Mouse (Mus musculus) testis, postnatal 14 days (tissue): ENCODE measurements around the gene Rapgef3.

Source experiments
- DNase-seq: peaks from one replicate; pipeline ENCODE4 v3.0.0; 2021; ENCODE audit warnings: low spot score

The Rapgef3 gene

DNA sequence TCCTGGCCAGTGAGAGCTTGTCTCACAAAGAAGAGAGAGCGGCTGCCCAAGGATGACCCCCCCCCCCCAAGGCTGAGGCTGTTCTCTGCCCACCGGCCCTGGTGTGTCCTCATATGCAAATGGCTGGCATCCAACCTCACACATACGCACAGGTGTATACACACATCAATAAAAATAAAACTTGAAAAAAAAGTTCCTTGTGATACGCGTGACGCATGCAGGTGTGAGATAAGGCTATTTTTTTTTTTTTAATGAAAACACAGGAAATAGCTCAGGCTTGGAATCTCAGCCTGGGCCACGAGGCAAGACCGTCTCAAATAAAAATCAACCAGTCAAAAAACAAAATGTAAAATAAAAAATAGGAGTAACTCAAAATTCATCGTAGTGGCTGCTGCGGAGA lies 21.5 kb downstream of the Rapgef3 start:
- DNase-seq, result no peak

DNA sequence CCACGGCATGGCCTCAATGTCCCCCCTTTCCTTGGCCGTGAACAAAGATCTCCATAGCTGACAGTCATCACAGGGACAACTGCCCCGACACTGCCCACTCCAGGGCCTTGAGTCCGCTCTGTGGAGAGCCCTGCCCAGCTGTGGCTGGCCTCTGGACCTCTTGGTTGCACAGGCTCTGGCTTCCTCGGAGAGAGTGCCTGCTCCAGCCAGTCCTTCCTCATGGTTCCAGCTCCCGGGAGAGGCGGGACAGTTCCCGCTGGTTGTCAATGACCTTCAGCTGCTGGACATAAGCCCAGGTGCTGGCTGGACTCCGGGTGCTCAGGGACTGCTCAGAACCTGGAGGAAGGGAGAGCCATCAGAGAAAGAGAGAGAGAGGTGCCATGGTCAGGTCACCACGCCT lies 22.4 kb downstream of the Rapgef3 start:
- DNase-seq, result peak; percentile 81

DNA sequence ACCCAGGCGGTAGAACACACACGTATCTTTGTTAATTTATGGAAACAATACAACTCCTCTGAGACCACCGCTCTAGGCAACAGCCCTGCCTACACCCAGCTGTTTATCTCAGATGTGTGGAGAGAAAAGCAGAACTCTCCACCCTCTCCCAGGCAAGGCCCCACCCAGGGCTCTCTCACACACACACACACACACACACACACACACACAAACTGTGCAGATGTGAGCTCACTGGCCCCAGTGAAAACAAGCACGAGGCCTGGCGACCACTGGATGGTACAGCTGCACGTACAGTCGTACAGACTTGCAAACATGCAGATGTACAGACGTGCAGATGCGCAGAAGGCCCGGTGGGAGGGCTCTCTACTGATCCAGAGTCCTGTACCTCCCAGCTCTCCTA lies 22.8 kb downstream of the Rapgef3 start:
- no peak for DNase-seq

DNA sequence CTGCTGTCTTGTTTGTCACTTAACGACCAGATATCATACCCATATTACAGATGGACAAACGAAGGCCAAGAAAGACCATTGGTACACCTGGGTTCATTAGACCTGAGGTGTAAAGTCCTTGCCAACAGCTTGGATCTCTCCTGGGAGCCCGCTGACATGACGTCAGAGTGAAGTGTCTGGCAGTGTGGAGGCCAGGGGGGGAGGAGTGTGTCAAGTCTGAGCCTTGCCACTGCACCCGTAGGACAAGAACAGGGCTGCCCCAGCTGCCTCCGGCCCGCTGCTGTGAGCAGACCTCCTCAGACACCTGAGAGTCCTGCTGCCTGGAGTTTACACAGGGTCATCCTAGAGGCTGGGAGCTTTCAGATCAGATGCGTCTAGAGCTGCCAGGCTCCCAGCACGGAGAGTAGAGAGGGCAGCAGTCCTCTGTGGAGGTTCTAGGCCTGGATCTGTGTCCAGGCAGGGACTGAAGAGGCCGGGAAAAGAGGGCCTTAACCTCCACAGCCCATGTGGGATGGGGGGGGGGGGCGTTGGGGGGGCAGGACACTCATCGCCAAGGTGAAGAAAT lies 23.7 kb downstream of the Rapgef3 start:
- no peak for DNase-seq

DNA sequence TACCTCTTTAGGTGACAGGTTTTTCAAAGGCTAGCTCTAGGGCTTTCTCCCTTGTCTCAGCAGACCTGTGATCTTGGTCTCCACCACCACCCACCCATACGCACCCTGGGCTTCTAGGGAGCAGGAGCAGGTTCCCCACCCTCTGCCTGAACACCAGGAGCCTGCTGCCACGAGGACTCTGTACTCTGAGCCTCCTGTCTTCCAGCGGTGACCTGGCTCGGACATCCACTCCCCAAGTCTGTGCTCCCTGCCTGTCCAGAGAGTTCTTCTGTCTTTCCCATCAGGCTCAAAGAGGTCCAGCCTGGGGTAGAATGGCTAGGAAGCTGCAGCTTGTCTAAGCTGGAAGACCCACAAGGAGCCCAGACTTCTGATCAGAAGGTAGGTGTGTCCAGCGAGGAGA lies 24.6 kb downstream of the Rapgef3 start:
- DNase-seq, result no peak

DNA sequence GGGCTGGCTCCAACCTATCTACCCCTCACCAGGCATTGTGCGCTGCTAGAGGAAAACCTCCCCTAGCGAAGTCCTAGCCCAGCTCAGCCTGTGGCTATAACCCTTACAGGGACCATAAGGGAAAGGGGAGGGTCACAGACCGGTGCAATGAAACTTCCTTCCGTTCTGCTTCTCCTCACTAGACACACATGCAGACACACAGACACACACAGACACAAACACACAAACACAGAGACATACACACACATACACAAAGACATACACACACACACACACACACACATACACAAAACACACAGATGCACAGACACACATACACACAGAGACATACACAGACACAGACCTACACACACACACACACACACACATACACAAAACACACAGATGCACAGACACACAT lies 25.2 kb downstream of the Rapgef3 start:
- DNase-seq, result no peak

DNA sequence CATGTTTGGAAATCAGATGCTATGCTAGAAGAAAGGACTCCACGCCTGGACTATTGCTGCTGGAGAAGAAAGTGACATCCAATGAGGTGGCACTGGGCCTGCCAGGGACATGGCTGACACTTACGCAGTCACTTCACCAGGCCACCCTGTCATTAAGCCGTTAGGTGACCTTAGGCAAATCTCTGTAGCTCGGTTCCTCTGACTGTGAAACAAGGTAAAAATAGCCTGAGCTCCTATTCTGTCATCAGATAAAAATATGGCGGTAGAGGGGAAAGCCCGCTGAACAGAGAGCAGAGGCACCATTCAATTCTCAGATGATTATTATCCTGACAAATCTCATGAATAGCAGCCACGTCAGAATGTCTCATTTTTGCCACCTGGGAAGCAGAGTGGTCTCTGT lies 25.7 kb downstream of the Rapgef3 start:
- DNase-seq, result no peak

DNA sequence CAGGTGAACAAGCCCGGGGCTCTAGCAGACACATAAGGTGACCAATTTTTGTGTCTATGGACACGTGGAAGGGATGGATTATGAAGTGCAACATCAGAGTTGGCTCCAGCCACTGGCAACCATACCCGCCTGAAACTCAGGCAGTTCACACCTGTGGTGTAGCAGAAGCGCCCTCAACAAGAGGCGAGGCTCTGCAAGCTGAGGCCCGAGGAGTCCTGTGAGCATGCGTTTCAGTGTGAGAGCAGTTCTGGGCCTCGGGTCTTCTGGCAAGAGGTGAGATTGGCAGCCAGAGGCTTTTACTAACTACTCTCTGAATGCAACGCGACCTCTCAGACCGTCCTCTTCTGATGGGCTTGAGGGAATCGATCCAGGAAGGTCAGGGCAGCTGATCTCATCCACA lies 26.1 kb downstream of the Rapgef3 start:
- no peak for DNase-seq

DNA sequence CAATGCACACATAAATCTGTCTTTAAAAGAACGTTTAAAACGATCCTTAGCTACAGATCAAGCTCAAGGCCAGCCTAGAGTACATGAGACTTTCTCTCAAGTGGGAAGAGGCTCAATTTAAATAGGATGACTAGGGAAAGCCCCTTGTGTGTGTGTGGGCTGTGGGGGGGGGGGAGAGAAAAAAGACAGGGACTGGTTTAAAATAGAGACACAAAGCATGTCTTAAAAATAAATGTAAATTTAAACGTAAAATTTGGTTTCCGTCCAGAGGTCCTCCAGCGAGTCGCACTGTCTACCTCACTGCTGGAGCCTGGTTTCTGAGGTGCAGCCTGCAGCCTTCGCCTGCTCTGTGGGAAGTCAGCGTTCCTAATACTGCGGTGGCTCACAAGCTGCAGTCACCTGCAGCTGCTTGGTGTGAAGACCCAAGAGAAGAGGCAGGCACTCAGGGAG lies 27.5 kb downstream of the Rapgef3 start:
- DNase-seq, result no peak

DNA sequence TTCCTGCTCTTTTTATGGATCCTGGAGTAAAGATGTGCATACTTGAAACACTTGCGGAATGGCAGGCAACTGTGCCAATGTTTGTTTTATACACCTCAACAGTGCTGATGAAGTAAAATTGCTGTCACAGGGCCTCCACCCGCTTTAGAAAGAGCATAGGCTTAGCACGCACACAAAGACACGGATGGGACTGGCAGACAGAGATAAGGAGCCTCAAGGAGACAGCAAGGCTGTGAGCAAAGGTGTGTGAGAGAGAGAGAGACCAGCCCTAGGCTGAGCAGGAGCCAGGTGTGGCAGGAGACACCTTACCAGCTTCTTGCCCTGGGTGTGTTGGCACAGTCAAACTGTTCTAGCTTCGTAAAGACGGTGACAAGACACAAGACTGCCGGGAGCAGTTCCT lies 28.8 kb downstream of the Rapgef3 start:
- DNase-seq, result no peak

DNA sequence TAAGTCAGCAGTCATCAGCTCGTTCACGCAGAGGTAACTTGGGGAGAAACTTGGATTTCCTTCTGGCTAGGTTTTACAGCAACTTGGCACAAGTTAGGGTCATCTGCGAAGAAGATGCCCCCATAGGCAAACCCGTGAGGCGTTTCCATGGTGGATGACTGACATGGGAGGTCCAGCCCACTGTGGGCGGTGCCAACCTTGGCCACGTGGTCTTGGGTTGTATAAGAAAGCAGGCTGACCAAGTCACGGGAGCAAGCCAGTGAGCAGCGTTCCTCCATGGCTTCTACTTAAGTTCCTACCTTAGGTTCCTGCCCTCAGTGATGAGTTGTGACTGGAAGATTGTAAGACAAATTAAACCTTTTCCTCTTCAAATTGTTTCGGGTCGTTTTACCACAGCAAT lies 35.8 kb downstream of the Rapgef3 start:
- DNase-seq, result no peak

DNA sequence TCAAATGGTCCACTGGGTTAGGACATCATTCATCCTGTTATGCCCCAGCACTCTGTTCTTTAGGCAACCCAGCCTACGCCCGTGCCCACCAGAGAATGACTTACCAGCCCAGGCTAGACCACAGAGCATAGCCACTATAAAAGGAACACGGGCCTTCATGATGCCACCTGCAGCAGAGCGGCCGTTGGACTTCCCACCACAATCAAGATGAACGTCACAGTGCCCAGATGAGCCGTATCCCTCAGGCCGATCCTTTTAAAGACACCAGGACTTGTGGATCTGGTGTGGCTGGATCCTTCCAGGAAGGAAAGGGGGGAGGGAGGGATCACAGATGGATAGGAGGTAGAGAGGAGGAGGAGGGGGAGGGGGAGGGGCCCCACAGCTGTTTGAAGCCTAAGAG lies 36.7 kb downstream of the Rapgef3 start, which contains the start of gene Endou:
Gene Endou (minus strand): TSS at position 229 of the 400 bp plus-strand sequence.
- no peak for DNase-seq

DNA sequence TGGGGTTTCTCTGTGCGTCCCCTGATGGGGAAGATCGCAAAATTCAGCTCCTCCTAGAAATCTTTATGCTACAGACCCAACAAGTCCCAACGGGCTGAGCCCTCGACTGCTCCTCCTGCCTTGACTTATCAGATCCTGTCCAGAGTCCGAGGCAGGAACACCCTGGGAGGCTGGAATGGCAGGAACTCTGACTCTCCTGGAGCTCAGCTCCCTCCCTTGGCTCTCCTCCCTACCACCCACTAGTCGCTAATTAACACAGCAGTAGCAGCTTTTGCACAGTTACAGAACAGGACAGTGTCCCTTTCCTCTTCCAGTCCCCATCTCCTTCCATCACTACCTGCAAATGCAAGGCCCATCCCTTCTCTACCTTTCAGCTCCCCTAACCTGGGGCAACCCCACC lies 37.4 kb downstream of the Rapgef3 start:
- DNase-seq, result no peak

DNA sequence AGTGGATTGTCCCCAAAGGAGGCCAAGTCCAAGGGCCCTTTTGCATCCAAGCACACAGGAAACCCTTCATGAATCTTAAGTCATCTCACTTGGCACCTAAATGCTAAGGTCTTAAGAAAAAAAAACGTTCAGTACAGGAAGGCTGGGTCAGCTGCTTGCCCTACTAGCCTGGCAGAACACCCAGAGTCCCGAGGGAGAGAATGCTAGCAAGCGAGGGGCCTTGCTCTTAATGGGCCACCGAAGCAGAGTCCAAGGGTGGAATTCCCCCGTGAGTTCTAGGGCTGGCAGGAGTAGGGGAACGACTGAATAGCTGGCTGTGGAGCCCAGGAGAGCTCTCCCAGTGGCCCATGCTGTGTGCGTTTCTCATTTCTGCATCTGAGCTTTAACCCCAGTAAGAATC lies 39.0 kb downstream of the Rapgef3 start:
- DNase-seq, result no peak

DNA sequence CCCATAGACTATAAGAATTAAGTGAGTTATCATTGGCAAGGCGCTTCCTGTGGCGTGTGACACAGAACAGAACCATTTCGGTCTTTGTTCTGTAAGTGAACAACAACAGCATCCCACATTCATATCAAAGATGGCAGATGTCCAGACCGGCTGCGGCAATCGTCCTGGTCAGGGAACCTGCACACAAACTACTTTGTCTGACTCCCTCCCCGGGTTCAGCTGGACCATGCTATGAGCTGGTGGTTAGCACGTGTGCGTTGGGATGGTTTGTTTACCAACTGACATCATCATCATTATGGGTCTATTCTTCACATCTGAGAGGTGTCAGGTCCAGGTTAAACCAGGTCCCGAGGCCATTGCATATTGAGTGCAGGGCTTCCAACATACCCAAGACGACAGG lies 39.4 kb downstream of the Rapgef3 start:
- DNase-seq, result peak; percentile 34

DNA sequence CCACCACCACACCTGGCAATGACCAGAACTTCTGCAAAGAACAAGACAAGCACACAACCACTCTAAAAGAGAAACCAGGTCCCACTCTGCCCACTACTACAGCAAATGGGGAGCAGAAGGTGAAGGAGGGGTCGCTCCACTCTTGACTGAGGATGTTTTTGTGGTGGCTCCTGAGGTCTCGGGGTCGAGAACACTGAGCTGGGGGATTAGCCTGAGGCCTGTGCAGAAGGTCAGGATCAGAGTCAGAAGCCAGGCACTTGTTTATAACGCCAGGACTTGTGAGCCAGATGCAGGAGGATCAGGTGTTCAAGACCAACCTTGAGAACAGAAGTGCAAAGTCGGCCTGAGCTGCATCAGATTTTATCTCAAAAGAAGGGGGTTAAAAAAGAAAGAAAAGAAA lies 40.3 kb downstream of the Rapgef3 start:
- DNase-seq, result no peak

DNA sequence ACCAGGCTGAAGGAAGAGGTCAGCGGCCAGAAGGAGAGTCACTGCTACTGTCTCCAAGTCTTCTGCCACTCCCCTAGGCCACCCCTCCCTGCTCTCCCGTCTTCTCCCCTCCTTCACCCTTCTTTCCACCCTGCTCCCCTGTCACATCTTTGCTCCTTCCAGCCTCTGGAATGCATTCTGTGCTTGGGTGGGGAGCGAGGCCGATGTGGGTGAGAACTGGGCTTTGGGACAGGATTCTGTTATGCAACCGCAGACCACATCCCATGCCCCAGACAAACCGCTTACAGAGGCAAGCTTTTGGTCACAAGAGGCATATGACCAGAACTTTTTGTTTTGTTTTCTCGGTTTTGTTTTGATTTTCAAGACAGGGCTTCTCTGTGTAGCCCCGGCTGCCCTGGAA lies 40.7 kb downstream of the Rapgef3 start:
- DNase-seq, result no peak

DNA sequence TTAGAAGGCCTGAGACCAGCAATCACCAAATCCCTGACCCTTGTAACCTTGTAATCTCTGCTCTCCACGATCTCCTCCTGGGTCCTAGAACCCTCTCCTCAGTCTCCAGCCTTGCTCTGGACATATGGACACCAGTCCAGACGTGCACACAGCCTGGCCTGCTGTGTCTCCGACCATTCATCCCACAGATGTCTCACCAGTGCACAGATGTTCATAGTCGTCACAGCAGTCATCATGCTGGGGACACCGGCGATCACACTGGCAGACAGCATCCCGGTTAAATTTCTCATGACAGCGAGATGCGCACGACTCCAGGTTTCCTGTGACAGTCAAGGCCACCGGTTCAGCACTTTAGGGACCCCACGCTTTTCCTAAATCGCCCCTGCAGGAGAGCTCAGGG lies 41.5 kb downstream of the Rapgef3 start:
- DNase-seq, result no peak

DNA sequence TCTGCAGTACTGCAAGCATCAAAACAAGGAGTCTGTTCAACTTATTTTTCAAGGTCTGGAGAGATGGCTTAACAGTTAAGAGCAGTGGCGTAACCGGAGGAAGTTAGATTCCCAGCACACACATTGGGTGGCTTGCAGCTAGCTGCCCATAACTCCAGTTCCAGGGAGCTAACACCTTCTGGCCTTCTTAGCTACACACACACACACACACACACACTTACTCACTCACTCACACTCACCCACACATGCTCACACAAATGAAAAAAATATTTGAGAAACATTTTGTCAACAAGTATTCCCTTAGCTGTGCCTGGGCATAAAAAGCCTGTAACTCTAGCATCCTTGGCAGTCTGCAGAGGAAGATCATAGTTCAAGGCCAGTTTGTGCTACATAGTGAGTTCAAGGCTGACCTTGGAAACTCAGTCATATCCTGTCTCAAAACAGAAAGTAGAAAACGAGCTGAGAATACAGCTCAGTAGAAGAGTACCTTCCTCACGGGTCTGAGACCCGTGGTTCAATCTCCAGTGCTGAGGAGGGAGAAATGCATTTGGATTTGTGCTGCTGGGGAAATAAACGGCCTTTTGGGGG lies 42.5 kb downstream of the Rapgef3 start:
- peak; percentile 36 for DNase-seq

DNA sequence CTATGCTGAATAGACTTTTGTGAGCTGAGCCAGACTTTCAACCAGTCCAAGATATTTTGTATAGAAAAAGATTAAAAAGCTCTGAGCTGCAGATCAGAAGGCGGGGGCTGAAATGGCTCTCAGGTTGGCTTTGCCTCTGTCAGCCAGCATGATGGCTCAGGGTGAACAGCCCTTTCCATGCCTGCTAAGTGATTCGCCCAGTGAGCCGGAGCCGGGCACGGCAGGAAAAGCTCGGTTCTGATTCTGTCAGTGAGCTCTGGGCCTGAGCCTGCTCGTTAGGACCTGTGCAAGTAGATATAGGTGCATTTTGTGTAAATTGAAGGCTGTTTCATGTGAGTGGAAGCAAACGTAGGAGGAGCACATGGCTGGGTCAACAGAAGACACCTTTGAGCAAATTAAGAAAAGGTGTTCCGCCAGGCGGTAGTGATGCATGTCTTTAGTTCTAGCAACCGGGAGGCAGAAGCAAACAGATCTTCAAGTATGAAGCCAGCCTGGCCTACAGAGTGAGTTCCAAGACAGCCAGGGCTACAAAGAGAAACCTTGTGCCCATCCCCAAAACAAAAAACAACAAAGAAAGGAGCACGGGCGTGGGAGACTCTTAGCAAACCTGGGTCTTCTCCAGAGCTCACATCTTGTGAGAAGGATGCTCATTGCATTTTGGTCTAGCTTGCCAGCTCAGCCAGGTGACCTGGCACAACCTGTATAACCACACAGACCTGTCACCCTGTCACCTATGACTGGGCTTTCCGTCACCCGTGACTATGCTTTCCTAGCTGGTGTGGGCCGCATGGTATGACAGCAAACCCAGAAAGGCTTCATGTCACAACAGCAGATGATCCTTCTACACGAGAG lies 43.2 kb downstream of the Rapgef3 start:
- DNase-seq, result no peak

DNA sequence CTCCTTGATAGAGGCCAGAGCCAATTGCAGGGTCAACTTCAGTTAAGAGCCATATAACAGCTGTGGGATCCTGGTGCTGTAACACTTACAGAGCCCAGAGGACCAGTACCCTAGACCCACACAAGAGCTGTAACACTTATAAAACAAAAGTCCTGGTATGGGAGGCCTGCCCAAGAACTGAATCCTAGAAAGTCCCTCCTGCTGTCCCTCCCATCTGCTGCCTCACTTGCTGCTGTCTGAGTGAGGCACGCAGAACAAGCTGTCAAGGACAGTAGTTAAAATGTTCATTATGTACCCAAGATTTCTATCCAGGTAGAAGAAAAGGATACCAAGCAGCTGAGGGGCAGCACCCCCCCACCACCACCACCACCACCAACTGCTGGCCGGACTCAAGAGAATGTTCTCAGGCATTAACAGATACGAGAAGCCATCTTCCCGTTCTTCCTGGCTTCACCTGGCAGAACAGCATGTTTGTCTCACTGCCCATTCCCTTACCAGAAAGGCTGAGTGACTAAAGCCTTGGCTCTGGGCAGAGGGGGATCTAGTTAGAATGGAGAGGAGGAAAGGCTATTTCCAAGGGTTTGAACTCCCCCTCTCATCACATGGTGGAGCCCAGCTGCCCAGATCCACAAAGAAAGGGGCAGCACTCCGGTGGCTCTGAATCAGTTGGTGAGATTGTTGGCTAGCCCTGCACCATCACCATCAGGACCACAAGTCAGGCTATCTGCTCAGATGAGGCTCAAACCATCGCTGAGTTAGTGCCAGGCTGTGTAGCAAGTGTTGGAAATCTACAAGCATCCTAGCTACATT lies 44.0 kb downstream of the Rapgef3 start:
- DNase-seq, result no peak

DNA sequence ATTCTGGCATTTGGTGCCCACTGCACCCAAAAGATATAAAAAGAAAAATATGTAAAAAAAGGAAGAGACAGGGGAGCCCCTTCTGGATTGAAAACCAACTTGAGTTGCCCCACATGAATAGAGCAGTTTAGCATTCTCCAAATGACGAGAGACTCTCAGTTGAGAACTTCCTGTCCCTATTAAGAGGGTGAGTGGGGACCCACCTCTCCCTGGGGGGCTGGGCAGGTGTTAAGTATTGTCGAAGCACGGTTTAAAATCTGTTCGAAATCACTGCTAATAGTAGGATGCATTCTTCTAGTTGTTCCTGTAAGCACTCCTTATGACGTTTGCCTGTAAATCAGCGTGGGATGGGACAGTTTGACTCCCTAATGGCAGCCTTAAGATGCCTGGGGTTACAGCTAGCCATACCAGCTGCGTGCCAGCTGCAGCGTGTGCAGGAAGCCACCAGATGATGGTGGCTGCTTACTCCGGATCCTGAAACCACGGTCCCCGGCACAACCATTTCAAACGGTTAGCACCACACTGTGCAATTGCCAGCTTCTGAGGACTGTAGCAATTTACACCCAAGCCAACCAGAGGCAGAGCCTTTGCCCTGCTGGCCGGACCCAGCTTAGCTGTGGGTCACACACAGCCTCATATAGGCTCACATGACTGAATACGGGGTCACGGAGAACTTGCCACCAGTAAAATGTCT lies 46.6 kb downstream of the Rapgef3 start:
- DNase-seq, result no peak
